Mouse (Mus musculus): ENCODE results near the gene Usp6nl. TPM values are rescaled to one million over a fixed set of nuclear protein-coding genes. Genes with fewer than 3 reads are reported as not detected.

The Usp6nl gene
- total RNA-seq, 2 experiments from 2014 or later = 20.0 to 20.4 TPM

DNA sequence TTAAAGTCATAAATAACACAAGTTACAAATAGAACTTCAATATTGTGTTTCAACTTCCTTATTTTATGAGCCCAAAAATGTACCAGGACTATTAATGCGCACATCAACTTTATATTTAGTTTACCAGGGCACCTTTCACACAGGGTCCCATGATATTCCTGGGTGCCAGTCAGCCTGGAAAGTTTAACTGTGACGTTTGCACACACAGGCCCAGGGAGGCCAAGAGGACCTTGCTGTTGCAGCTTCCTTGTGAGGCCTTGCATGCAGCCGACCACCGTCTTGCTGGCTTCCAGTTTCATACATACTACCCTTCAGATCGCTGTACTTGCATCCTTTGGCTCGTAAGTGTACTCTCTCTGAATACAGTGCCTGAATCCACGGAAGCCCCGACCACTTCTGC is 8.3 kb downstream of the Usp6nl start:
- intact Hi-C loops (cut with DNase I) = no loop called here
- no peak for DNase-seq (ENCODE audit: low spot score in 2 of 2)

DNA sequence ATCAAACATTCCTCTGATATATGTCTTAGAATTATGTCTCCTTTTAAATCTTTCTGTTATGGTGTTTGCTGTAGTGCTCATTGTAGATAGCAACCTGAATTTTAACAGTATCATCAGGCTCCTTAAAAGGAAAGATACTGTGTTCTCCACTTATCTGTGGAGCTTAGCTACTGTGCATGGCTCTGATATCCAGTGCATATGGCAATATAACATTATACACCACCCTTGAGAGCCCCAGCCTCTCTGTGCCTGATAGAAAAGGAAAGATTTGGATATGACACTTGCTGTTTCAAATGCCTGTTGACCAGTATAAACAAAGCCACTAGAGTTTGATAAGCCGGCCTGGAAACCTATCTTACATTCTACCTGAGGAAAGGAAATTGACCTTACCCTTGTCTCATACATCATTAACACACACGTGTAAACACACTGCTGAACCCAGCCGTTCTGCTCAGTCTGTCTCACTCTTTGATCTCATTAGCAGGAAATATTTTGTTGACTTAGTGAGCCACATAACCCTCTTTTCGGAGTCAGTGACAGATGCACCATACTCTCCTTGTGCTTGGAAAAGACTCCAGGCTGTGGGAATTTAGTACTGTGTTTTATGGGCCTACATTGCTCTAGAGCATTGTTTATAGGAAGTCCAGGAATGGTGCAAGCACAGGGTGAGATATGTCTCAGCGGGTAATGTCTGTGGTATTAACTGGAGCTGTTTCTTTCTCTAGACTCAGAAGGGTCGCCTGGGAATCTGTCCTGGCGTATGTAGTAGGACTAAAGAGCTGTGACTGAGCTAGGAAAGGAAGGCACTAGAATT is 9.1 kb downstream of the Usp6nl start:
- DNase-seq (ENCODE audit: low spot score in 2 of 2) = no peak
- intact Hi-C loops (cut with DNase I) = no loop called here

GRCm38 (mm10) chr2:6333570-6333969 is 11.1 kb downstream of the Usp6nl start:
- DNase-seq (ENCODE audit: low spot score in 2 of 2) = no peak
- intact Hi-C loops (cut with DNase I) = no loop called here

DNA sequence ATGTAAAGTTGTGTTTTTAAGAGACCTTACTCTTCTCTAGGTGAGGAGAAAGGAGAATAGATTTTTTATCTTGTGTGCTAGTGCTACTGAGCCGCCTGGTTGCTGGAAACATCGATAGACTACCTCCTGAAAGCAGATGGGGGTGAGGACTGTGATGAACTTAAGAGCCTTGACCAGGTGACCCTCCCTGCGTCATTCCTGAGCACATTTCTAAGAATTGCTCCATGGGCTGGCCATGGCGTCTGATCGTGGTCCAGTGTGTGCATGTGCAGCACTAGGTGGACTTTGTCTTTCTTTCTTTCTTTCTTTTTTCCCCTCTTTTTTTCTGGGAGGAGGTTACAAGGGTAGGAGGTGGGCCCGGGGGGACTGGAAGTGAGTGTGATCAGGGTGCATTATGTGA is 11.5 kb downstream of the Usp6nl start:
- intact Hi-C loops (cut with DNase I) = no loop called here
- DNase-seq (ENCODE audit: low spot score in 2 of 2) = no peak

DNA sequence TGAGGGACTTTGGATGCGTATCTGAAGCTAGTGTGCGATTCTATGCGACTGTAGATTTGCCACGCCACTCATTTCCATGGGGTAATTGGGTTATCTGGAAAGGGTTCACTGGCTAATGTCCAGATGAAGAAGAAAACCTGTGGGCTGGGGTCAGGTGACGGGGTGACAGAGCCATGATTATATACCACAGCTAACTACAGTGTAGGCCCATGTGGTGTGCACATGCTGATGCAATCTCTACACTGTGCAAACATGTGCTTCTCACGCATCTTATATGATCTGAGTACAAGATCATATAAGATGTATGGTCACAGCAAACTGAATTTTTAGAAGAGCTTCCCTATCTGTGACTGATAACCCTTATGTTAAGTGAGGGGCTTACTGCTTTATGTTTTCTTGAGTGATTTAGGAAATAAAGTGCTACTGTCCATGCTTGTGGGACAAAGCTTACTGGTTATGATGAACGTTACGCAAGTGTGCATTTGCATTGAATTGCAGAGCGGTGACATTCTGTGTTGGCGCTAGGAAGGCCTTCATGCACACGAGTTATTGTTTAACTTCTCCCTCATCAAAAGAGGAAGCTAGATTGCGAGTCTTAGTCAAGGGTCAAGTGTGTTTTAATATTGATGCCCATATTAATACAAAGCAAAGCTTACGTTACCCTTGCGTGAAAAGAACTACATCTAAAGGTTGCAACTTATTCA is 12.7 kb downstream of the Usp6nl start:
- no peak for DNase-seq (ENCODE audit: low spot score in 2 of 2)
- intact Hi-C loops (cut with DNase I) = no loop called here

DNA sequence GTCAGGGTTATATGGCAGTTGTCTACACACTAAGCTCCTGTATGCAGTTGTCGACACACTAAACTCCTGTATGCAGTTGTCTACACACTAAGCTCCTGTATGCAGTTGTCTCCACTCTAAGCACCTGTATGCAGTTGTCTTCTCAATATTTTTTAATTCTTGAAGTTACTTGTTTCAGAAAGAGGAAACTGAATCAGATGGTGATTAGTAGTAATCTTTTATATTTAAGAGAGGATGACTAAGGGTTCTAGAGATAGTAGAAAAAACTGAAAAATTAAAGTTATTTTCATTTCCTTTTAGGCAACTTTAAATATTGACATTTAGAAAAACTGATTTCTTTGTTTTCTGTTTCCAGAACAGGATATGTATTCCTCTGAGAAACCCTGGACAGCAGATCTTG is 13.5 kb downstream of the Usp6nl start:
- no peak for DNase-seq (ENCODE audit: low spot score in 2 of 2)
- intact Hi-C loops (cut with DNase I) = no loop called here

- intact Hi-C loops (cut with DNase I) = no loop called here
- no peak for DNase-seq (ENCODE audit: low spot score in 2 of 2)
These were observed 14.2 kb downstream of the Usp6nl start for GRCm38 (mm10) chr2:6336649-6337048.

DNA sequence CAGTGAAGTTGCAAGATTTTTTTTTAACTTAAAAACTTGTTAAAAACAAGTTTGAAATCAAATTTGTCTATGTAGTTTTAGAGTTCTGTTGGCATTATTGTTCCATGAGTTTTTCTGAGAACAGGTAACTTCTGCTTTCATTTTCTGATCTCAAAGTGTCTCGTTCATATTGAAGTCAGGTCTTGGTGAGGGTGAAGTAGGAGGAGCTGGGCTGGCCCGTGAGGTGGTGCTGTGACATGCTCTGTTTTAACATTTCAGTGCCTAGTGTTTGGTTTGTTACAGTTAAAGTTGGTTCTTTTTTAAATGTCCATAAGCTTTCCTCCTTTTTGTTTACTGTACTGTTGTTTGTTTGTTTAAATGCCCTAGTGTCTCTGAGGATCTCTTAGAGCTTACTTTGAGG is 15.0 kb downstream of the Usp6nl start:
- DNase-seq (ENCODE audit: low spot score in 2 of 2) = no peak
- intact Hi-C loops (cut with DNase I) = no loop called here

DNA sequence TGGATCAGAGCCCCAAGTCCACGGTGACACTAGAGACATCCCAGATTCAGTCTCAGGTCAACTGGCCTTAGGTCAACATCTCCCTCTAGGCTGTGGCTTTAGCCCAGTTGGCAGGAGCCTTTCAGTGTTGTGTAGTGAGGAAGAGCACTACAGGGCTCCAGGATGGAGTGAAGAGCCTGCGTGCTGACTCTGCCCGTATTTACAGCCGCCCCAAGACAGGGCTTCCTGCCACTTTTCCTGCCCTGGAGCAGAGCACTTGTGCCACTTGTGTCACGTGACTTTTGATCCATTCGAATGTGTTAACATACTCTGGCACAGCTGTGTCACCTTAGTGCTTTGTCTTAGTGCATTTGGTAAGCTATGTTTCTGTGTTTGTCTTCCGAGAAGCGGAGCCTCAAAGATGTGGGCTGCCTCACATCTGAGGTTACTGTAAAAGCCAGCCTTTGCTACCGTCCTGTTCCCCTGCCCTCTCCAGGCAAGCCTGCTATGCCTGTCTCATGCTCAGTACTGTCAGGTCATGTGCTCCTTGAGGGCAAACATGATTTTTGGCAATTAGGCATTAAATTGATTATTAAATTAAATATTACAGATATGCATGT is 15.7 kb downstream of the Usp6nl start:
- DNase-seq (ENCODE audit: low spot score in 2 of 2) = no peak
- intact Hi-C loops (cut with DNase I) = no loop called here

GRCm38 (mm10) chr2:6340439-6340838 is 18.0 kb downstream of the Usp6nl start:
- intact Hi-C loops (cut with DNase I) = no loop called here
- DNase-seq (ENCODE audit: low spot score in 2 of 2) = peak; percentile 25 to 31

DNA sequence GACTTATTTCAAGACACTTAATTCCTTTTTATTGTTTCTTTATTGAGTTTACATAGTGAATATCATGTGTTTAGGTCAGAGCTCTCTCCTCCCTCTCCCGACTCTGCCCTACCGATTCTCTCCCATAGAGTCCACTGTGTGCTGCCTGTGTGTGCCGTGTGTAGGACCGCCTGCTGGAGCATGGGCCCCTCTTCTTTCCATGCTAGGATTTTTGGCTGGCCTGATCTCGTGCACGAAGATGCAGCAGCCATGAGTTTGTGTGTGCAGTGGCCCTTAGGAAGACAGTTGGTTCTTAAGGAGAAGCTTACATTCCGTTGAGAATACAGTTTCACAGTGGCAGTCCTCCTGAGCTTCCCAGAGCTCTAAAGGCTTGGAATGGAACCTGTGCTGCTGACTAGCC is 19.0 kb downstream of the Usp6nl start:
- intact Hi-C loops (cut with DNase I) = no loop called here
- no peak for DNase-seq (ENCODE audit: low spot score in 2 of 2)

DNA sequence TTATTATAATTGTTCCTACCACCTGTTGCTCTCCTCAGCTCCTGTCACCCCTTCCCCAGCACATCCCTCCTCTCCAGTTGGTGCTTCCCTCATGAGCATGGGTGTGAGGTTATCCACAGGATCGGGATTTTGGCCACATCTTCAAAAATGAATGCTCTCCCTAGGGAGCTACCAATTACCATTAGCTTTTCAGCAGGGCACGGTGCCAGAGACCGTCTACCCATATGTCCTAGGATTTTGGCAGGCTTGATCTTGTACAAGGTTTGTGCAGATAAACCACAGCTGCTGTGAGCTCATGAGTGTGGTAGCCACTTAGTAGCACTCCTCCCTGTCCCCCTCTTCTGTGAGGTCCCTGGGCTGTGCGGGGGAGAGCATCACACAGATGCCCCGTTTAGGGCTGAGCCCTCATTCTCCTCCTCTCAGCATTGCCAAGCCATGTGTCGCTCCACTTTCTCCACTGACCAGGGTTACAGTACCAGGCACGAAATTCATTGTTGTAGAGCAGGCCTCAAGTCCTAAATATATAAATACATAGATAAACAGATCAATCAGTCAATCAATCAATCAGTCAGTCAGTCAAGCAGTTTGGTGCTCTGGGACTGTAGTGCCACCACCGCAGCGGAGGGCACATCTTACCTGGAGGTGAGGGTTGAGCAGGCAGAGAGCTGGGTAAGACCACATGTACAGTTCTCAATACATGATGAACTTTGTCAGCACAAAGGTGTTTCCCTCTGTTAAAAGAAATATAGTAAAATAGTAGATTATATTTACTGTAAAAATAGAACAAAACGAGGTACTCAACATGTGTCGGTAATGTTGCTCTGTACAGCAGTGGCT is 27.0 kb downstream of the Usp6nl start:
- no peak for DNase-seq (ENCODE audit: low spot score in 2 of 2)
- intact Hi-C loops (cut with DNase I) = no loop called here

DNA sequence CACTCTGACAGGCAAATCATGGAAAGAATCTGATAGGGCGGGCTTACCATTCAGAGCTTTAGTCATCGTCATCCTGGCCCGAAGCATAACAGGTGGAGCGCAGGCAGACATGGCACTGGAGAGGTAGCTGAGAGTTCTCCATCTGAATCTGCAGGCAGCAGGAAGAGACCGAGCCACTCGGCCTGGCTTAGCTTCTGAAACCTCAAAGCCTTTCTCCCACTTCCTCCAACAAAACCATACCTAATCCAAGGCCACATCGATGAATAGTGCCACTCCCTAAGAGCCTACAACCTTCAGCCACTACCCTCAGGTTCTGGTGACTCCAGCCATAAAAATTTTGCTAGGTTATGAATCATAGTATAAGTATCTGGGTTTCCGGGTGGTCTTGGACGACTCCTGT is 27.7 kb downstream of the Usp6nl start:
- DNase-seq (ENCODE audit: low spot score in 2 of 2) = no peak
- intact Hi-C loops (cut with DNase I) = no loop called here

GRCm38 (mm10) chr2:6350931-6351695 is 28.6 kb downstream of the Usp6nl start:
- no peak for DNase-seq (ENCODE audit: low spot score in 2 of 2)
- intact Hi-C loops (cut with DNase I) = no loop called here

GRCm38 (mm10) chr2:6352541-6352971 is 30.1 kb downstream of the Usp6nl start:
- no peak for DNase-seq (ENCODE audit: low spot score in 2 of 2)
- intact Hi-C loops (cut with DNase I) = no loop called here

- intact Hi-C loops (cut with DNase I) = no loop called here
- no peak for DNase-seq (ENCODE audit: low spot score in 2 of 2)
These were observed 30.6 kb downstream of the Usp6nl start for GRCm38 (mm10) chr2:6353060-6353459.

GRCm38 (mm10) chr2:6357306-6357705 is 34.8 kb downstream of the Usp6nl start:
- intact Hi-C loops (cut with DNase I) = no loop called here
- no peak for DNase-seq (ENCODE audit: low spot score in 2 of 2)

- DNase-seq (ENCODE audit: low spot score in 2 of 2) = no peak
- intact Hi-C loops (cut with DNase I) = no loop called here
These were observed 37.2 kb downstream of the Usp6nl start for GRCm38 (mm10) chr2:6359645-6360044.

DNA sequence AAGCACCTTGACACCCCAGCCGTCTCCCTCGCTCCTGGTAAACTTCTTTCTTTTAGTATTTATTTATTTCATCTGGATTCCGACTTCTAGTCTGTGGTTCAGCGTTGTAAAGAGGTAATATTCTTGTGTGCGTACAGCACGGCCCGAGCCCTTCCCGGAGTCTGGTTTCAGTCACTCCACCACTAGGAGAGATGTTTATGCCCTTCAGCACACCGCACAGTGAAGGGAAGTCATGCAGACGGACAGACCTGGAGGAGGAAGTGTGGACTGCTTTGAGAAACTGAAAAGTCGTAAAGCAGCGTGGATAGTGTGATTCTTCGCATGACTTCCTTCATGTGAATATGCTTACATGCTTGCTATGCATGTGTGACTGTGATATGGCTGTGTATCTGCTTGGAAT is 40.7 kb downstream of the Usp6nl start:
- intact Hi-C loops (cut with DNase I) = no loop called here
- no peak for DNase-seq (ENCODE audit: low spot score in 2 of 2)

All from left cerebral cortex, postnatal 36 days (tissue).